Mouse (Mus musculus): ENCODE measurements around the gene Xndc1.
"Not testable (repeated sequence)": the region's sequence is repeated elsewhere in the genome, so short reads cannot be mapped to it uniquely, and the experiment has no call there.

Gene Xndc1

GRCm38 (mm10) chr7:102065046-102065891 lies at the start of gene Xndc1, which contains the start of the genes Rnf121 and Xntrpc:
Gene Xndc1, plus strand, starts transcription at chr7:102065511.
Gene Rnf121, minus strand, starts transcription at chr7:102065469.
Gene Xntrpc, plus strand, starts transcription at chr7:102065713.
- peak; percentile 94 for DNase-seq (ENCODE audit: inconsistent ontology term)

GRCm38 (mm10) chr7:102016936-102017335 lies 48.4 kb upstream of the Xndc1 start:
- no peak for DNase-seq (ENCODE audit: inconsistent ontology term)

- peak; percentile 31 for DNase-seq (ENCODE audit: inconsistent ontology term)
Observed at GRCm38 (mm10) chr7:102017452-102017851, 47.9 kb upstream of the Xndc1 start.

GRCm38 (mm10) chr7:102018034-102018433 lies 47.3 kb upstream of the Xndc1 start:
- no peak for DNase-seq (ENCODE audit: inconsistent ontology term)

GRCm38 (mm10) chr7:102018590-102018989 lies 46.7 kb upstream of the Xndc1 start, which contains the start of gene Il18bp:
Gene Il18bp, minus strand, starts transcription at chr7:102018690.
- no peak for DNase-seq (ENCODE audit: inconsistent ontology term)

- no peak for DNase-seq (ENCODE audit: inconsistent ontology term)
Observed at GRCm38 (mm10) chr7:102019362-102019761, 45.9 kb upstream of the Xndc1 start.

GRCm38 (mm10) chr7:102020934-102021333 lies 44.4 kb upstream of the Xndc1 start:
- not testable (repeated sequence) for DNase-seq (ENCODE audit: inconsistent ontology term)

- no peak for DNase-seq (ENCODE audit: inconsistent ontology term)
Observed at GRCm38 (mm10) chr7:102023821-102024220, 41.5 kb upstream of the Xndc1 start.

GRCm38 (mm10) chr7:102025187-102026119 lies 39.9 kb upstream of the Xndc1 start:
- peak; percentile 43 for DNase-seq (ENCODE audit: inconsistent ontology term)

GRCm38 (mm10) chr7:102034904-102035303 lies 30.4 kb upstream of the Xndc1 start:
- DNase-seq (ENCODE audit: inconsistent ontology term), result no peak

GRCm38 (mm10) chr7:102035534-102035933 lies 29.8 kb upstream of the Xndc1 start:
- no peak for DNase-seq (ENCODE audit: inconsistent ontology term)

- no peak for DNase-seq (ENCODE audit: inconsistent ontology term)
Observed at GRCm38 (mm10) chr7:102037318-102037717, 28.0 kb upstream of the Xndc1 start.

GRCm38 (mm10) chr7:102042314-102042713 lies 23.0 kb upstream of the Xndc1 start:
- peak; percentile 47 for DNase-seq (ENCODE audit: inconsistent ontology term)

- DNase-seq (ENCODE audit: inconsistent ontology term), result not testable (repeated sequence)
Observed at GRCm38 (mm10) chr7:102048524-102048923, 16.8 kb upstream of the Xndc1 start.

- DNase-seq (ENCODE audit: inconsistent ontology term), result no peak
Observed at GRCm38 (mm10) chr7:102061353-102061752, 4.0 kb upstream of the Xndc1 start.

GRCm38 (mm10) chr7:102062203-102062602 lies 3.1 kb upstream of the Xndc1 start:
- no peak for DNase-seq (ENCODE audit: inconsistent ontology term)

- no peak for DNase-seq (ENCODE audit: inconsistent ontology term)
Observed at GRCm38 (mm10) chr7:102063891-102064290, 1.4 kb upstream of the Xndc1 start.

GRCm38 (mm10) chr7:102064655-102065045 lies 661 bp upstream of the Xndc1 start:
- no peak for DNase-seq (ENCODE audit: inconsistent ontology term)

- no peak for DNase-seq (ENCODE audit: inconsistent ontology term)
Observed at GRCm38 (mm10) chr7:102066363-102066762, 1.1 kb downstream of the Xndc1 start.

- DNase-seq (ENCODE audit: inconsistent ontology term), result no peak
Observed at GRCm38 (mm10) chr7:102076714-102077296, 11.5 kb downstream of the Xndc1 start.

GRCm38 (mm10) chr7:102078517-102078916 lies 13.2 kb downstream of the Xndc1 start:
- DNase-seq (ENCODE audit: inconsistent ontology term), result peak; percentile 38

GRCm38 (mm10) chr7:102080311-102080710 lies 15.0 kb downstream of the Xndc1 start:
- DNase-seq (ENCODE audit: inconsistent ontology term), result no peak
